Mouse (Mus musculus): ENCODE data around the gene Slc39a10.

- TF ChIP-seq UBTF (IDR thresholded peaks at IDR 0.05; ENCODE audit: borderline replicate concordance, insufficient read depth, low read depth, low read length) (no peak), RCOR1 (IDR thresholded peaks at IDR 0.05; ENCODE audit: low read depth, low read length) (no peak), TBP (IDR thresholded peaks at IDR 0.05; ENCODE audit: low read depth, low read length) (no peak)
Measured at GRCm38 (mm10) chr1:46888726-46889125, 3.9 kb downstream of the Slc39a10 start.
